Mouse (Mus musculus) cerebellum, adult 2 months (tissue): ENCODE data around the gene Lama1. TPM values are rescaled to one million over a fixed set of nuclear protein-coding genes. Genes with fewer than 3 reads are reported as not detected.
"Not testable (repeated sequence)": the region's sequence is repeated elsewhere in the genome, so short reads cannot be mapped to it uniquely, and the experiment has no call there.

Experiments used
- DNase-seq, 2 experiments: peaks; one replicate each; pipeline ENCODE4 v3.0.0; 2021
- H3K27ac ChIP-seq: fragments of 200-500 bp; 2 replicates; pipeline ENCODE4 v1.5.1; 2012; ENCODE audit warnings: low read length, control low read depth, inconsistent platforms; ENCODE audit not compliant: insufficient read depth
- H3K27me3 ChIP-seq: fragments of 200-500 bp; 2 replicates; pipeline ENCODE4 v1.6.1; 2012; ENCODE audit warnings: inconsistent platforms, mild to moderate bottlenecking, low read length, moderate library complexity; ENCODE audit not compliant: control insufficient read depth, insufficient read depth
- H3K4me1 ChIP-seq: fragments of 200-500 bp; 2 replicates; pipeline ENCODE4 v1.6.1; 2011; ENCODE audit warnings: low read length; ENCODE audit not compliant: control insufficient read depth, insufficient read depth
- H3K4me3 ChIP-seq: fragments of 200-500 bp; replicated peaks from 2 replicates; pipeline ENCODE3; 2011; ENCODE audit warnings: mild to moderate bottlenecking, low read depth, low read length, control low read depth; ENCODE audit not compliant: insufficient read depth
- CTCF ChIP-seq: fragments of 200-500 bp; IDR thresholded peaks from 2 replicates; pipeline ENCODE4 v1.5.1; 2011; ENCODE audit warnings: low read depth, mild to moderate bottlenecking, control low read depth, low read length, moderate library complexity, borderline replicate concordance; ENCODE audit not compliant: insufficient read depth
- POLR2A ChIP-seq: fragments of 200-500 bp; IDR thresholded peaks from 2 replicates; pipeline ENCODE4 v1.6.1; 2011; ENCODE audit warnings: low read length, control low read depth, borderline replicate concordance; ENCODE audit not compliant: insufficient read depth
- WGBS: fragments of 180-500 bp; shearing (Covaris S2); methylation state at CpG from one replicate; pipeline ENCODE4 v1.1.7; 2018; 5-methylcytosine and 5-hydroxymethylcytosine counted together
- polyA plus RNA-seq: library from polyadenylated mRNA; depleted of rRNA; stranded (reverse); fragments of >200 nt; gene quantifications from 2 replicates; pipeline ENCODE4 v1.2.3, GENCODE M21; 2012

The Lama1 gene
- polyA plus RNA-seq, 1 experiment = 1.9 TPM

DNA sequence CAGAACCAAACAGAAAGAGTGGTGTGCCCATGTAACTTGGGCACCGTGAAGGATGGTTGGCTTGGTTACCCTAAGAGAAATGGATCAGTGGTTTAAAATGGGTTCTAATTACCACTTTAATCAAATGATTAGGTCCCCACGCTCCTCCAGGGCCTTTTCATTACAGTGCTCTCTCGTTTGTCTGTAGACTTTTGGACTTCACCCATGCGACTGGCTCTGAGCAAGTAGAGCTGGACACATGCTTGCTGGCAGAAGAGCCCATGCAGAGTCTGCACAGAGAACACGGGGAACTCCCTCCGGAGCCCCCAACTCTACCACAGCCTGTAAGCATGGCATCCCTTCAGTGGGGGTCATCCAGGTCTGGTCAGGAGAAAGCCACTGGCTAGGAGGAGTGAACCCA is 116.6 kb downstream of the Lama1 start:
- no peaks in the 10 kb centered on the region for H3K27me3 ChIP-seq
- no peaks in the 10 kb centered on the region for H3K4me1 ChIP-seq
- no peak for DNase-seq
- 79% methylated on average over 6 of the region's 6 CpGs for WGBS
- no peak overlapping the region for H3K4me3 ChIP-seq
- H3K27ac ChIP-seq = no peak overlapping the region
- TF ChIP-seq CTCF (no peak), POLR2A (no peak)

DNA sequence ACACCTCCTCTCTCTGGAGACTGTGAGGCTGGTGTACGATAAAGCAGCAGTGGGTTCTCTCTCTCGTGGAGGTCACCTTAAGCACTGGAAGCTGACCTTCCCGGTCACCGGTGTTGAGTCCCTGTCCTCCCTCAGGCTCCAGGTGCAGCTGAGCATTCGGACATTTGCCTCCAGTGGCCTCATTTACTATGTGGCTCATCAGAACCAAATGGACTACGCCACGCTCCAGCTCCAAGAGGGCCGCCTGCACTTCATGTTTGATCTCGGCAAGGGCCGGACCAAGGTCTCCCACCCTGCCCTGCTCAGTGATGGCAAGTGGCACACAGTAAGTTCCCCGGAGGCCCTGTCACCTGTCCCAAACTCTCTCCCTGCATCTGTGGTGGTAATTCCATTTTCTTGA is 118.7 kb downstream of the Lama1 start:
- WGBS = 90% methylated on average over 11 of the region's 11 CpGs
- H3K27ac ChIP-seq = no peak overlapping the region
- no peak overlapping the region for H3K4me3 ChIP-seq
- H3K27me3 ChIP-seq = no peaks in the 10 kb centered on the region
- no peak for DNase-seq
- TF ChIP-seq CTCF = no peak
- no peak for TF ChIP-seq POLR2A
- H3K4me1 ChIP-seq = no peaks in the 10 kb centered on the region

DNA sequence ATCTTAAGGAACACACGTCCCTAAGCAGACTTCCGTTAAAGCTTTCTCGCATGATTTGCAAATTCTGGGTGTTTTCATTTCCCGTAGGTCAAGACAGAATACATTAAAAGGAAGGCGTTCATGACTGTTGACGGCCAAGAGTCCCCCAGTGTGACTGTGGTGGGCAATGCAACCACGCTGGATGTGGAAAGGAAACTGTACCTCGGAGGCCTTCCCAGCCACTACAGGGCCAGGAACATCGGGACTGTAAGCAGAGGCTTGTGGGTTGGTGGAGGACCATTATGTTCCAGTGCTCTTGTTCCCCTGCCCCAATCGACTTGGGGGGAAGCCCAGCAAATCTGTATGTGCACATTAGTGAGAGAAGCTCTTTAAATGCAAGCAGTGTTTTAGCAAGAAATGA is 119.9 kb downstream of the Lama1 start:
- DNase-seq = no peak
- TF ChIP-seq POLR2A (no peak), CTCF (no peak)
- no peaks in the 10 kb centered on the region for H3K4me1 ChIP-seq
- H3K4me3 ChIP-seq = no peak overlapping the region
- H3K27ac ChIP-seq = no peak overlapping the region
- WGBS = 93% methylated on average over 10 of the region's 10 CpGs
- no peaks in the 10 kb centered on the region for H3K27me3 ChIP-seq

DNA sequence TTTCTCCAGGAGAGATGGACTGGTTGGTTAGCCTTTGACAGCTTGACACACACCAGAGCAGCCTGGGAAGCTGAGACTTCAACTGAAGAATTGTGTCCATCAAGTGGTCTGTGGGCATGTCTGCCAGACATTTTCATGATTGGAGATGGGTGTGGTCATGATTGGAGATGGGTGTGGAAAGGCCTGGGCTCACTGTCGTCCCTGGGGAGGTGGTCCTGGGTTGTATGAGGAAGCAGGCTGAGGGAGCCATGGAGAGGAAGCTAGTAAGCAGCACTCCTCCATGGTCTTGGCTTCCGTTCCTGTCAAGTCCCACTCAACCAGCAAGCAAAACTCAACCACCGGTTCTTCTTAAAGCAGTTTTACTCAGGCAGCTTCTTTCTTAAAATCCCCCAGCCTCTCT is 130.4 kb downstream of the Lama1 start:
- TF ChIP-seq POLR2A = no peak
- 93% methylated on average over 3 of the region's 3 CpGs for WGBS
- DNase-seq = no peak

DNA sequence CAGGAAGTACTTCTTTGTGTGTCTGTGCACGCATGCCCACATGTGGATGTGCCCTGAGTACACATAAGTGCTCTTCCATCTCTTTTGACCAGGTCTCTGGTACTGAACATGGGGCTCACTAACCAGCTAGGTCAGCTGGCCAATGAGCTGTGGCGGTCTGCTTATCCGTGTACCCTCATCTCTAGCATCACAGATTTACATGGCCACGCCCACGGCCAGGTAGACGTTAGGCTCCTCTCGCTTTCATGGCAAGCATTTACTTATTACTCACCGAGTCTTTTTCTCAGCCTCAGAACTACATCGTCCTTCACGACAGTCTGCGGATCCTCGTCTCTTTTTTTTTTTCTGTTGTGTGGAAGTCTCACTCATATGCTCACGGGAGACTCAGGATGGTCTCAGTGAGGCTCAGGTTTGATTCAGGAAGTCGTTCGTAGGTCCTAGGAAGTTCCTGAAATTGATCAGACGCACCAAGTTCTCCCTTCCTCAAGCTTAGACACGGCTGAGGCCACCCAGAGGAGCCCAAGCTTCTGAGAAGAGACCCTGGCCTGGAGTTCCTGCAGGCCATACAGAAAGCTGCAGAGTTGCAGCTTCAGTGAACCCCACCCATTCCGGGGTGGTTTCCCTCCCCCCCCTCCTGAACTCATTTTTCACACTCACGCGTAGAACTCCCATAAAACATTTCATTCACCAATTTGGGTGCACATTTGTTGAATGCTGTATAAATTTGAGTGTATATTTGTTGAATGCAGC is 139.3 kb downstream of the Lama1 start:
- no peak overlapping the region for H3K27ac ChIP-seq
- TF ChIP-seq POLR2A (no peak), CTCF (no peak)
- no peak overlapping the region for H3K4me3 ChIP-seq
- no peaks in the 10 kb centered on the region for H3K27me3 ChIP-seq
- H3K4me1 ChIP-seq = no peaks in the 10 kb centered on the region
- no peak for DNase-seq
- WGBS = 94% methylated on average over 20 of the region's 20 CpGs

More for the DNA sequence above, 130.4 kb downstream of the Lama1 start:
- Histone ChIP-seq H3K4me3 (no peak overlapping the region), H3K27ac (no peak overlapping the region), H3K4me1 (no peaks in the 10 kb centered on the region), H3K27me3 (no peaks in the 10 kb centered on the region)

DNA sequence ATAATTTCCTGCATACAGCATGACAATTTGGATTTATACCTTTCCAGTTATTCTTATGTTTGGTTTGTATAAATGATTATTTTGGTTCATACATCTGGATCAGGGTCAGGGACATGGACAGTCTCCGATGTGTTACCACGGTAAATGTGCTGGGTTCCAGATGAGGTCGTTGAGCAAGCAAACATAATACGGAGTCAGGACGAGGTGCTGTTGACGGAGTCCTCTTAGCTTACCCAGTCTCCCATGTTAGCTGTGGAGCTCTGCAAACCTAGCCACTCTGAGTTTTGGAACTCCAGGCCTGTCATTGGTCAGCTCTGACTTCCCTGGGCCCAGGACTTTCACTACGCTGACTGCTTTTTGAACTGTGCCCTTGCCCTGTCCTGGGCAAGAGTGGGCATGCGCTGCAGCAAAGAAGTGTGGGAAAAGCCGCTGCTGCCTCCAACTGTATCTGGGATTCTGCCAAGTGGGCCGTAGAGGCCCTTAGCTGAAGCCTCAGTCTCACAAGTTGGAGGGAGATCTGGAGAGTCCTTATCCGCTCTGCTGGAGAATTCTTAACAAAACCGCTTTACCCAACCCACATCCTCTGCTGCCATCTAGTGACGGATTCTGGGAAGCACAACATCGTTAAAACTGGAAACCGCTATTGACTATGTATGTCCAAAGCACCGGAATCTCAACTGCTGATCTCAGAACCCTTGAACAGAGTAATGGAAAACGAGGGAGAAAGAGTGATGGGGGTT is 140.5 kb downstream of the Lama1 start:
- peak; percentile 53 to 72 for DNase-seq
- H3K4me3 ChIP-seq = no peak overlapping the region
- 50% methylated on average over 17 of the region's 17 CpGs for WGBS
- no peaks in the 10 kb centered on the region for H3K27me3 ChIP-seq
- no peak overlapping the region for H3K27ac ChIP-seq
- TF ChIP-seq POLR2A (no peak), CTCF (peak; percentile 75)
- no peaks in the 10 kb centered on the region for H3K4me1 ChIP-seq

DNA sequence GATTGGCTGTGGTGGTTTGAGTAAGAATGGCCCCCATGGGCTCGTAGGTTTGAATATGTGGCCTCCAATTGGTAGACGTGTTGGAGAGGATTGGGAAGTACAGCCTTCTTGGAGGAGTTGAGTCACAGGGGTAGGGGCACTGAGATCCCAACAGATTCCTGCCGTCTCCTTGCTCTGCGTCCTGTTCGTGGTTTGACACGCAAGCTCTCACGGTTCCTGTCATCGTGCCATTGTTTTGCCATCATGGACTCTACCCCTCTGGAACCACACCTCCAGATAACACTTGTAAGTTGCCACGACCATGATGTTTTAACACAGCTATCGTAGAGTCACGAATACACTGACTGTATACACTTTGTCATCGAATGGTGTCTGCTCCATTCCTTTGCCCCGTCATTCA is 141.9 kb downstream of the Lama1 start:
- WGBS = 83% methylated on average over 13 of the region's 13 CpGs
- DNase-seq = no peak
- Histone ChIP-seq H3K4me1 (no peaks in the 10 kb centered on the region), H3K4me3 (no peak overlapping the region), H3K27ac (no peak overlapping the region), H3K27me3 (no peaks in the 10 kb centered on the region)
- TF ChIP-seq POLR2A = no peak
- TF ChIP-seq CTCF = no peak

DNA sequence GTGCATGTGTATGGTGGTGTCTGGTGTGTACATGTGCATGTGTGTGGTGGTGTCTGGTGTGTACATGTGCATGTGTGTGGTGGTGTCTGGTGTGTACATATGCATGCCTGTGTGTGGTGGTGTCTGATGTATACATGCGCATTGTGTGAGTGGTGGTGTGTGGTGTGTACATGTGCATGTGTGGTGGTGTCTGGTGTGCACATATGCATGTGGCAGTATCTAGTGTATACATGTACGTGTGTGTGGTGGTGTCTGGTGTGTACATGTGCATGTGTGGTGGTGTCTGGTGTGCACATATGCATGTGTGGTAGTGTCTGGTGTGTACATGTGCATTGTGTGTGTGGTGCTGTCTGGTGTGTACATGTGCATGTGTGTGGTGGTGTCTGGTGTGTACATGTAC is 144.4 kb downstream of the Lama1 start:
- not testable (repeated sequence) for DNase-seq, H3K4me3 ChIP-seq, H3K27me3 ChIP-seq, H3K4me1 ChIP-seq, H3K27ac ChIP-seq
- 97% methylated on average over 2 of the region's 2 CpGs for WGBS
